Mouse (Mus musculus) heart, embryonic 13.5 days (tissue): ENCODE results near the gene Gm12888. TPM values are rescaled to one million over a fixed set of nuclear protein-coding genes. Genes with fewer than 3 reads are reported as not detected.
"Not testable (repeated sequence)": the region's sequence is repeated elsewhere in the genome, so short reads cannot be mapped to it uniquely, and the experiment has no call there.

Experiments
- ATAC-seq: fragments of 200-750 bp; cut with Nextera tagmentation; 2 replicates; pipeline ENCODE4 v1.8.0; 2017; ENCODE audit warnings: moderate TSS enrichment; ENCODE audit not compliant: insufficient number of reproducible peaks, low FRiP score, low TSS enrichment; ENCODE audit errors: extremely low read depth
- H3K27ac ChIP-seq: fragments of 300-500 bp; sonication (generic); replicated peaks from 2 replicates; pipeline ENCODE4 v1.5.1; 2015; ENCODE audit warnings: moderate library complexity, mild to moderate bottlenecking, inconsistent platforms
- H3K27me3 ChIP-seq: fragments of 300-500 bp; sonication (generic); replicated peaks from 2 replicates; pipeline ENCODE4 v1.6.1; 2015; ENCODE audit warnings: mild to moderate bottlenecking, inconsistent platforms
- H3K36me3 ChIP-seq: fragments of 300-500 bp; sonication (generic); 2 replicates; pipeline ENCODE4 v1.6.1; 2015; ENCODE audit warnings: mild to moderate bottlenecking, inconsistent platforms
- H3K4me1 ChIP-seq: fragments of 300-500 bp; sonication (generic); 2 replicates; pipeline ENCODE4 v1.6.1; 2015; ENCODE audit warnings: inconsistent platforms
- H3K4me2 ChIP-seq: fragments of 300-500 bp; sonication (generic); 2 replicates; pipeline ENCODE4 v1.6.1; 2015; ENCODE audit warnings: inconsistent platforms, mild to moderate bottlenecking, moderate library complexity
- H3K4me3 ChIP-seq: fragments of 300-500 bp; sonication (generic); 2 replicates; pipeline ENCODE4 v1.5.1; 2015; ENCODE audit warnings: moderate library complexity, mild to moderate bottlenecking, inconsistent platforms
- H3K9ac ChIP-seq: fragments of 300-500 bp; sonication (generic); 2 replicates; pipeline ENCODE4 v1.6.1; 2015; ENCODE audit warnings: inconsistent platforms, mild to moderate bottlenecking, moderate library complexity
- H3K9me3 ChIP-seq: fragments of 300-500 bp; sonication (generic); 2 replicates; pipeline ENCODE4 v1.6.1; 2016; ENCODE audit warnings: inconsistent platforms
- WGBS: fragments of 180-500 bp; shearing (Covaris S2); methylation state at CpG from one replicate; pipeline ENCODE4 v1.1.7; 2015; ENCODE audit warnings: mixed read lengths; 5-methylcytosine and 5-hydroxymethylcytosine counted together
- polyA plus RNA-seq: library from polyadenylated mRNA; unstranded; fragments of >200 nt; fragmentation: Nextera tagmentation; extraction: Ambion mirVana; gene quantifications from 2 replicates; pipeline ENCODE4 v1.2.1, GENCODE M21; 2015

Gm12888 gene
- polyA plus RNA-seq = not detected in 2 replicates

GRCm38 (mm10) chr4:121324817-121325216, at the start of gene Gm12888:
Gene Gm12888 (minus strand): TSS chr4:121324917.
- not testable (repeated sequence) for H3K4me1 ChIP-seq, H3K4me3 ChIP-seq, H3K36me3 ChIP-seq, ATAC-seq, H3K4me2 ChIP-seq, H3K27ac ChIP-seq, H3K27me3 ChIP-seq, H3K9ac ChIP-seq
- WGBS = 59% methylated on average over 4 of the region's 5 CpGs
- peaks cover 18% of the 10 kb centered on the region; the same call in 1 of the 2 replicates for H3K9me3 ChIP-seq

Other genes with a start within 250 kb of the Gm12888 start
- 22.2 and 22.6 TPM in 2 replicates for gene Zmpste24, start 226.7 kb downstream of the Gm12888 start, polyA plus RNA-seq
- gene Tmco2, start 215.7 kb downstream of the Gm12888 start, polyA plus RNA-seq = not detected in 2 replicates
- gene Rlf, start 109.8 kb downstream of the Gm12888 start, polyA plus RNA-seq = 16.1 and 16.8 TPM in 2 replicates
- not detected in 2 replicates for gene Gm12886, start 98.2 kb upstream of the Gm12888 start, polyA plus RNA-seq